Mouse (Mus musculus) kidney, postnatal 25 days (tissue): ENCODE measurements around the gene Adamtsl4.
A peak's percentile ranks its signal among the peaks of the same experiment; 100 is the strongest.
"Not testable (repeated sequence)": the region's sequence is repeated elsewhere in the genome, so short reads cannot be mapped to it uniquely, and the experiment has no call there.

Experiments used
- DNase-seq, 2 experiments: peaks; one replicate each; pipeline ENCODE4 v3.0.0; 2021; ENCODE audit warnings: mixed read lengths in 2 of 2

Adamtsl4 gene

GRCm38 (mm10) chr3:95675301-95676092 is 12.2 kb downstream of the Adamtsl4 start:
- DNase-seq: peak; percentile 88 to 94

GRCm38 (mm10) chr3:95674812-95675211 is 12.9 kb downstream of the Adamtsl4 start:
- peak; percentile 66 to 88 for DNase-seq

- peak; percentile 73 to 92 for DNase-seq
These were observed 13.5 kb downstream of the Adamtsl4 start for GRCm38 (mm10) chr3:95674236-95674635.

DNA sequence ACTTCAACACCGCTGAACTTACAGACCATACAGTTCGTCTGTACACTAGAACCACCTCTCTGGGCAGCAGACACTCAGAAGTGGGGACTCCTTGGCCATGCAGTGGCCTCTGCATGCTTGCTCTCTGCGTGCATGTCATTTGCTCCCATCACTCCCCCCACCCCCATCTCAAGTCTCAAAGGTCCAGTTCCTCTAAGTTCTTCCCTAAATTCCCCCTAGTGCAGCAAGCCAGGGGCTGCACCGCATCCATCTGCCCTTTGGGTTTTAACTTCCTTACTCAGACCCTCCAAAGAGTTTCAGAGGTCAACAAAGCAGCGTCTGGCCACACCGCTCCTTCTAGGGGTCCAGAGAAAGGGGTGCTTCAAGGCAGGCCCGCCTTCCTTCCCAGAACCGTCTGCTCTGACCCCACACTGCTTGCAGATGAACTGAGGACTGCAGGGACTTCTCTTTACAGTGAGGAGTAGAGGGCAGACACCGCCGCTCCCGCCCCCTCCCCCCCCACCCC is 14.0 kb downstream of the Adamtsl4 start:
- peak in 1 of 2 experiments; percentile 47 for DNase-seq

GRCm38 (mm10) chr3:95672861-95673706 is 14.6 kb downstream of the Adamtsl4 start:
- no peak for DNase-seq

GRCm38 (mm10) chr3:95672461-95672860 is 15.3 kb downstream of the Adamtsl4 start:
- peak; percentile 31 to 55 for DNase-seq

DNA sequence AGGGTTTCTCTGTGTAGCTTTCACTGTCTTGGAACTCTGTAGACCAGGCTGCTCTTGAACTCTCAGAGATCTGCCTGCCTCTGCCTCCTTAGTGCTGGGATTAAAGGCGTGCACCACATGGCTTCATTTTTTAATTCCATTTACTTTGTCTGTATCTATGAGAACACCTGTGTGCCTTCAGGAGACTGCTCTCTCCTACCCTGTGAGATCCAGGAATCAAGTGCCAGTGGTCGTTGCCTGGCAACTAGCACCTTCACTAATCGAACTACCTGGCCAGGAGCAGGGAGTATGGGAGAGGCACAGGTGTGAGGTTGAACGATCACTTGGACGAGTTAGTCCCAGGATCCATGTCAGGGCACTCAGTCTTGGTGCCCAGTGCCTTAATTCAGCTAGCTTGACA is 16.5 kb downstream of the Adamtsl4 start:
- DNase-seq: no peak

DNA sequence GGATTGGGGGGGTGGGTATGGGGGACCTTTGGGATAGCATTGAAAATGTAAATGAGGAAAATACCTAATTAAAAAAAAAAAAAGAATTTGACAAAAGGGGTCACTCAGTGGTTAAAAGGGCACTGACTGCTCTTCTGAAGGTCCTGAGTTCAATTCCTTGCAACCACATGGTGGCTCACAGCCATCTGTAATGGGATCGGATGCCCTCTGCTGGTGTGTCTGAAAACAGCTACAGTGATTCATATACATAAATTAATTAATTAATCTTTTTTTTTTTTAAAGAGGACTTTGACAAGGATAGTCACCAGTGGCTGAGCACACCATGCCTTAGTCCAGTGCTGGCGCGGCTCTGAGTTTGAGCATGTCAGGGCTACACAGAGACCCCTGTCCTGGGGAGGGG is 17.3 kb downstream of the Adamtsl4 start:
- not testable (repeated sequence) for DNase-seq

DNA sequence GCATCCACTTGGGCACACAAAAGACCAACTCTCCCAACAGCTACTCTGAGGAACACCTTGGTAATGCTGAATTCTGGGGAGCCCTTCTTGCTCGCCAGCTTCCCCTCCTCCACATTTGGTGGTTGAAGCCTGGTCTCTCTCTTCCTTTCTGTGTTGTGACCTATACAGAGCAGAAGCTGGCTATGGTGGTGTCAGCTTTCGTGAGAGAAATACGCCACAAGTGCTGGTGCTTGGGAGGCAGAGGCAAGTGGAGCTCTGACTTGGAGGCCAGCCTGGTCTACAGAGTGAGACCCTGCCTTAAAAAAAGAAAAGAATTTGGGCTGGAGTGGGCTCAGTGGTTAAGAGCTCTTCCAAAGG is 18.4 kb downstream of the Adamtsl4 start:
- DNase-seq: no peak

DNA sequence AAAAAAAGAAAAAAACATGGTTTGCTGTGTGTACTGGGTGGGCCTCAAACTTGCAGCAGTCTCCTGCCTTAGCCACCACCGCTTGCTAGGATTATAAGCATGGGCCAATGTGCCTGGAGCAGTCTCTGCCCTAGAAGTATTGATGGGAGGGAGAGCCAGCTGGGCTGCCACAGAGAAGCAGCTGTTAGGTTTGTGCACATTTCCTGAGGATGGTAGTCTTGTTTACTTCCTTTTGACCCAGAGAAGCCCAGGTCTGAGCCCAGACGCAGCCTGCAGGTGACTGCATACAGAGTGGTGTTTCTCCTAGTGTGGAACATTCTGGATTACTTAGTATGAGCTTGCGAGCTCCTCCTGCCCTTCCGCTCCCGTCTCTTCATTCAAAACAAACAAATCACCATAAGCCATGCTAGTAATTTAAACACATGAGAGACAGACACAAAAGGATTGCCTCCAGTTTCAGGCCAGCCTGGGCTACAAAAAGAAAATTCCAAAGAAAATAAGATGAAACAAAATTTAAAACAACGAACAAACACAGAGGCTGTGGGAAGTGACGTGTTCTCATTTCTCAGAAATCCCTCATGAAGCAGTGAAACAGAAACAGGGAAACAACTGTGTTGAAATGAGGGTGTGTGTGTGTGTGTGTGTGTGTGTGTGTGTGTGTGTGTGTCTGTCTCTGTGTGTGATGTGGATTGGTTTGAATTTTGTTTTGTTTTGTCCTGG is 19.0 kb downstream of the Adamtsl4 start:
- DNase-seq: peak in 1 of 2 experiments; percentile 55

DNA sequence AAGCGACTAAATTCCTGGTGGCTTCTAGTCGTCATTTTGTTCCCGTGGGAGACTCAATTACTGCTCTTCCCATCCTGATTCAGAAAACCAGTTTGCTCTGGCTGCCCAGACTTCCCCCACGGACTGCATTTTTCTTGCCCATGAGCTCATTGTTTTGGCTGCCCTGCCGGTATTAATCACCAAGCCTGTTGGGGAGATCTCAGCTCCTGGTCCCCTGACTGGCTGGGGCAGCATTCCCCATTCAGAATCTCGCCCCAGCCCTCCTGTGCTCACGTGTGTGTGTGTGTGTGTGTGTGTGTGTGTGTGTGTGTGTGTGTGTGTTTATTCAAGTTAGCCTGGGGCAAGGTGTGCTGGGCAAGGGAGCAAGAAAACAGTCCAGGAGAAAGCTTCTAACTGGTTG is 19.7 kb downstream of the Adamtsl4 start:
- peak; percentile 70 to 92 for DNase-seq

DNA sequence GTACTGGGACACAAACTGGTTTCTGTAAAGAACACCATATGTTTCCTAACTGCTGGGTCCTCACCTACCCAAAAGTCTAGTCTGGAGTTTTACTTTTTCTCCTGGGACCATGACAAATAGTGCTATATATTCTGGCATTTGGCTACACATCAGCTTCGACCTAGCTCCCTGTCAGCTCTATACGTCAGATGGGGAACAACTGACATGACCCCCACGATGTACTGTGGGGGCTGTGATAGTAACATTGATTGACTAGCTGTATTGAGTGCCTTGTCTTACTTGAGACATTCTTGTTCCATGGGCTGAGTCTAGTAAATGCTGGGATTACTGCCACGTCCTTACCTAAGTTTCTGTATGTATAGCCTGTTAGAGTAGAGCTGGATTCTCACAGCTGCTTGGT is 20.2 kb downstream of the Adamtsl4 start:
- no peak for DNase-seq

GRCm38 (mm10) chr3:95666124-95666844 is 21.4 kb downstream of the Adamtsl4 start:
- DNase-seq: peak; percentile 76 to 78

- no peak for DNase-seq
These were observed 22.8 kb downstream of the Adamtsl4 start for GRCm38 (mm10) chr3:95664940-95665352.

DNA sequence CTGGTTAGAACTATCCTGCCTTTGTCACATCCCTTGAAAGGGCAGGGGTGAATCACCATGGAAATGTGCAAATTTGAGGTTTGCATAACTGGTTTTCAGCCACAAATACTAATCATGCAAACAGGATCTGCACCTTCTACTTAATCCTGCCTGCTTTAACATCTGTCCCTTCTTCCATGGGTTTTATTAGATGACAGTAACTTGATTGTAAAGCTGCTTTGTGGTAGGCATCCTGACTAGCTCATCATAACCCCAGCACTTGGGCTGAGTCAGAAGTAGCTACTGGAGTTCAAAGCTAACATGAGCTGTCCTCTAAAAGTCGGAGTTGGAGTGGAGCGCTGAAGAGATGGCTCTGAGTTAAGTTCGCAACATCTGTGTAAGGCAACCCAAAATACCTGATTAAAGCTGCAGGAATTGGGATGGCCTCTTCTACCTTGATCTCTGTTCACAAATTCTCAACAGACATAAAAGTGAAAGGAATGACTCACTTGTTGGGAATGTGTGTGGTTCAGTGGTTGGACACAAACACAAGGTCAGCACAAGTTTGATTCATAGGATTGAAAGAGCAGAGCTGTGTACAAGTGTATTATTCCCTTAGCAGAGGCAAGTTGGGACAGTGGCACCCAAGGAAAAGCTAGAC is 23.6 kb downstream of the Adamtsl4 start:
- no peak for DNase-seq

DNA sequence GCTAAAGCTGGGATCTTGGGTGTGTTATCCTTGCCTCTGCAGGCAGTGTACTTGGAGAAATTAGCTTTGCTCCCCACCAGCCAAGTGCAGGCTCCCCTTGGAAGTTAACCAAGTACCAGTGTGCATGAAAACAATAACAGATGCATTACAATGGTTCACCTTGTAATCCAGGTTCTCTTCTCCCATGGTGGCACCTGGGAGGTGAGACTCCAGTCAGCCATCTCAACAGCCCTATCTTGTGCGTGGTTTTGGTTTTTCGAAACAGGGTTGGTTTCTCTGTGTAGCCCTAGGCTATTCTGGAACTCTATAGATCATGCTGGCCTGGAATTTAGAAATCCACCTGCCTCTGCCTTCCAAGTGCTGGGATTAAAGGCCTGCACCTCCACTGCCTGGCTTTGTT is 24.2 kb downstream of the Adamtsl4 start:
- DNase-seq: no peak

DNA sequence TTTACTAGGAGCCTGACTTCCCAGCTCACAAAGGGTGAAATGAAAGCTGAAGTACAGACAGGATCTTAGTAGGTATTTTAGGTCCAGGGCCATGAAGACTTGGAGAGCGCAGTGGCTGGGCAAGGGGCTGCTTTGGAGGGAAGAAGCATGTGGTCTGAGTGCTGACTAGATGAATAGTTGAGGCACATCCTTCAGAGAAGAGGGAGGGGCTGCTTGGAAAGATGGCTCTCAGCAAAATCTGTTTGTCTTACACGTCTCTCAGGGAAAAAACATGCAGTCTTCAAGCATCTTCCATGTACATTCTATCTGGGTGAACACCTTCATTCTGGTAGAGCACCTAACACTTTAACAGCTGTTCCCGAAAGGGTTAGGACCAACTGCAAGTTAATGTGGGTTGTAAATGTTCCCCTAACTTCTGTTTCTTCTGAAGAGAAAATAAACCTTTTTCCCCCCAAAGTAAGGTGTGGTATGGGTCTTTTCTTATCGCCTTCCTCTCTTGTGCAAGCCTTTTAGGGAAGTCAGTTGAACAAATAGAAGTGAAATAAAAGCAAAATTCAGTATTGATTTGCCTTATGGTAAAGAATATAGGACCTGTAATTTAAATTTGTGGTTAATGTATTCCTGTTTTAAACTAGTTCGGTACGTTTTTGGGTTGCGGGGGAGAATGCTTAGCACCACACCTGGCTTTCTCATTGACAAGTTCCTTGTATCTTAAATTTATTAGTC is 24.8 kb downstream of the Adamtsl4 start:
- no peak for DNase-seq

DNA sequence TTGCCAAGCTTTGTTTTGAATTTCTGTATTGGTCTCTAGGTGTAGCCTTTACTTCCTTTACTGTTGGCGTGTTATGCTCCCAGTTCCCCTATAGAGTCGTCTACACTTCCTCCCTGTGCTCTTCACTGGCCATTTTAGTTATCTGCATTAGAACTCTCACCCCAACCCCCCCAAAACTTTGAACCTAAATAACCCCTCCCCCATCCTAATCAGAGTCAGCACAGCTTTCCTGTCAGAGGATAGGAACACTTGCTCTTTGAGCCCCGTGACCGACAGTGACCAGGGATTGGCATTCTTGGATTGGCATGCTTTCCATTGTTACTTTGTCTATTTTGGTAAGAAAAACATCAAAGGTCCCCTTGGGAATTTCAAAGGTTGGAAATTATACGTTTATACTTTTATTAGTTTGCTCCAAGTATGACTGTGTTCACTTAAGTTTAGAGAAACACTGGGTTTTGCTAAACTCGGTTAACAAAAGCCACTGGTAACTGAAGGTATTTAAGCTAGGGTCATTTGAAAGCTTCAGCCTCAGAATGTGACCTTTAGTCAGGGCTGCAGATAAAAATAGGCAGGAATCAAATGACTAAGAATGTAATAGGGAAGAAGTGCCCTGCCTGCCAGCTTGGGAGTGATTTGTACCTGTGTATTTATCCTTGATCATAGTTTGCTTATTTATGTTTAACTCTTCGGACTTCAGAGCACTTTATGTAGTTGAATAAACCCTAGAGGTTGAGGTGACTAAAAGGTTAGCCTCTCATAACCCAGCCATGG is 25.6 kb downstream of the Adamtsl4 start:
- DNase-seq: peak; percentile 57 to 71

GRCm38 (mm10) chr3:95660788-95661478 is 26.8 kb downstream of the Adamtsl4 start:
- no peak for DNase-seq

GRCm38 (mm10) chr3:95659948-95660347 is 27.8 kb downstream of the Adamtsl4 start:
- DNase-seq: no peak
